Mouse (Mus musculus): Measurements from ENCODE around the gene Rnf6. TPM values are rescaled to one million over a fixed set of nuclear protein-coding genes. Genes with fewer than 3 reads are reported as not detected.

The Rnf6 gene
- 10 to 100 TPM; 38.7 to 43.0 TPM for total RNA-seq (2021)
- long read RNA-seq, experiment 1, transcript Rnf6-201 (5 exons, 2,388 nt) = minor isoform, 7 of 92 reads
- long read RNA-seq, experiment 1, transcript Rnf6-206 (5 exons, 3,452 nt) = major isoform, 53 of 92 reads
- long read RNA-seq, experiment 1, partial matches to known transcripts = 24 of 92 reads
- long read RNA-seq, experiment 1, other reads (novel, unspliced or antisense) = 6 of 92 reads
- long read RNA-seq, experiment 2, transcript Rnf6-206 (5 exons, 3,452 nt) = major isoform, 40 of 74 reads
- long read RNA-seq, experiment 2, transcript Rnf6-208 (5 exons, 3,276 nt) = minor isoform, 5 of 74 reads
- long read RNA-seq, experiment 2, partial matches to known transcripts = 22 of 74 reads
- long read RNA-seq, experiment 2, other reads (novel, unspliced or antisense) = 3 of 74 reads

GRCm38 (mm10) chr5:146220879-146221714 is at the start of gene Rnf6:
TSS of gene Rnf6 (minus strand) at chr5:146221555.
- peak; percentile 90 for DNase-seq

- DNase-seq = no peak
Measured at GRCm38 (mm10) chr5:146270593-146270992, 49.2 kb upstream of the Rnf6 start.

DNA sequence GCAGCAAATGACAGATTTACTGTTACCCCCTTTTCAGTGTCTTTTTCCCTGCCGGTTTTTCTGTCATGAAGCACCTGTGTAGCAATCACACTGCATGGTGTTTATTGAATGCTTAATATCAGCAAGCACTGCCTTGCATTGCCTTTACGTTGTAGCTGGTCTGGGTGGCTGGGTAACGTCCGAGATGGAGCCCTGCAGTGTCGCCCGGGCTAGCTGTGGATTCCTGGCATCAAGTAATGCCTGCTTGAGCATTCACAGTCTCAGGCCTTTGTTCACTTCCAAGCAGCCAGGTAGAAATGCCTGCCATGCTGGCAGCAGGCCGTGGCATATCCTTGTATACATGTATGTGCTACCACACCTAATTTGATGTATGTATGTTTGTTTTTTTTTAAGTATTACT is 46.4 kb upstream of the Rnf6 start:
- no peak for DNase-seq

- no peak for DNase-seq
Measured at GRCm38 (mm10) chr5:146265934-146266591, 44.7 kb upstream of the Rnf6 start.

GRCm38 (mm10) chr5:146260003-146260402 is 38.6 kb upstream of the Rnf6 start:
- no peak for DNase-seq

DNA sequence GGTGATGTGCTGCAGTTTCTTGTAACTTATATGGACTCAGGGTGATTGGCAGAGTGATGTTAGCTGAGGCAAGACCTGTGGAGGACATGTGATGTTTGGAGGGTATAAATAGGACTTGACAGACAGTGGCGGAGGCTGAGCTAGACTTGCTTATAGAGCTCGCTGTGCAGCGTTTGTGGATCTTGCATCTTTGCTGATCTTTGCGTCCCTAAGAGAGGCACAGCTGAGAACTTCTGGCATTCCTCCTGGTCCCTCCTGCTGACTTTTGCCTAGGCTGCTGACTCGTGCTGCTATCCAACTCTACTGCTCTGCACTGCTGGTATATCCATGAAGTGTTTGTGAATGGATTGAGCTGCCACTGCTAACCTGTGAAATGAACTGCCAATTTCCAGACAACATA is 32.3 kb upstream of the Rnf6 start:
- no peak for DNase-seq

- DNase-seq = no peak
Measured at GRCm38 (mm10) chr5:146251663-146252429, 30.5 kb upstream of the Rnf6 start.

GRCm38 (mm10) chr5:146250369-146251075 is 29.2 kb upstream of the Rnf6 start:
- no peak for DNase-seq

DNA sequence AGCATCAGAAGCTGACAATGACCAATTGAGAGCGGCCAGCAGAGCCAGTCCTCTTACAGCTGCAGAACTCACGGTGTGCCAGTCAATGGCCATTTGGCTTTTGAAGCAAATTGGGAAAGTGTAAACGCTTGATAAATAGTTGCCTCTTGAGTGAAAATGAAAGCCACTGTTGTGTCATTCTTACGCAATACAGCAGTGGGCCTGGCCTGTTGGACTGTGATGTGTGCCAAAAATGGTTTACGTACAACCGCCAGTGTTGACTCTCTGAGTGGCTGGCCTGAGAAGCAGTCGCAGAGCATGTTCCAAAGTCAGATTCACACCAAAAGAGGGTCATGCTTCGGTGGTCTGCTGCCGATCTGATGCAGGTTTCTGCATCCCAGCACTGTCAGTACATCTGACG is 27.4 kb upstream of the Rnf6 start:
- DNase-seq = no peak

- no peak for DNase-seq
Measured at GRCm38 (mm10) chr5:146247709-146248108, 26.4 kb upstream of the Rnf6 start.

- DNase-seq = no peak
Measured at GRCm38 (mm10) chr5:146246386-146246785, 25.0 kb upstream of the Rnf6 start.

DNA sequence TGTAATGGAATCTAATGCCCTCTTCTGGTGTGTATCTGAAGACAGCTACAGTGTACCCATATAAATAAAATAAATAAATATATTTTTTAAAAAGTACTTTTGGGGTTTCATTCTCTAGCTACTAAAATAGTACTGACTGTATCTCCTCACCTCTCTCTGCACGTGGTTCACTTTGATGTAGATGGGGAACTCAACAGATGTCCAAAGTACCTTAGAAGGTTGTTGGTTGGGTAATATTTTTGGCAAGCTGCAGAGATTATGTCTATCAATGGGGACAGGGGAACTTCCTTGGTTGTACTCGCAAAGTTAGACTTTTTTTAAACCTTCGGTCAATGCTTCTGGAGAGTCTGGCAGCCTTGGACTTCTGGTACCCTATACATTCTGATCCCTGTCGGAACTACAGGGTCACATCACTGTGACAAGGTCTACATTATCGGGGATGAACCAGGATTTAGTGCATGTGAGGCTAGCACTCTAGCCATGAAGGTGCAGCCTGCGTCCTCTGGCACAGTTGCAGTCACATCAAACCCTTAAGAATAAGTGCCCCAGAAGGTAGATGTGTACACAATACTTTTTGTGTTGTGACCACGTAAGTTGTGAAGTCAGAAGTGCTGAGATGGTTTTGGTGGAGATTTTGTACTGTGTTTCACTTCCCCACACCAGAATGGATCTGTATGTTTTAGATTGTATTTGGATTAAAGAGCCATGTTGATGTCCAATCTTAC is 24.5 kb upstream of the Rnf6 start:
- no peak for DNase-seq

DNA sequence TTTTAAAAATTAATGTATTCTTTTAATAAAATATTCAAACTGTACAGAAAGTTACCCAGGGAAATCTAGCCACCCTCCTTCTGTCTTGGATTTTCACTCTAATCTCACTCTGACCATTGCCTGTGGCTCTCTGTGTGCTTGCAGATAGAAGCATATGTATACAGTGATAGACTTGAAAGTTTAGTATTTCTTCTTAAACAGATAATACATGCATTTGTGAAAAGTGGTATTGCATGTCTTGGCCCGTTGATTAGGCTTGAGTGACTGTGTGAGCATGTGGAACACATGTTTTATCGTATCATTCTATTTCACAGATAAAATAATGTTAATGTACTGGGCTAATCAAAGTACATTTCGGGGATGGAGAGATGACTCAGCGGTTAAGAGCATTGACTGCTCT is 23.8 kb upstream of the Rnf6 start:
- DNase-seq = no peak

DNA sequence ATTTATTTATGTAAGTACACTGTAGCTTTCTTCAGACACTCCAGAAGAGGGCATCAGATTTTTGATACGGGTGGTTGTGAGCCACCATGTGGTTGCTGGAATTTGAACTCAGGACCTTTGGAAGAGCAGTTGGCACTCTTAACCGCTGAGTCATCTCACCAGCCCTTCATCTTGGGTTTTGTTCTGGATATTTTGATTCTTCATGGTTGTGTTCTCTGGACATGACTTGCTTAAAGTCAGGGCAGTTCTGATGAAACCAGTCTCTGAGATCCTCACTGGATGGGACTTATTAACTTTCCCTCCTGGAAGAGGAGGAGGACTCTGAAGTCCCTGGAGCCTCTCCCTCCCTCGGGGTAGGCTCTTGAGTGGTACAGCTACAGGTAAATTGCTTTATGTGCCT is 19.8 kb upstream of the Rnf6 start:
- no peak for DNase-seq

DNA sequence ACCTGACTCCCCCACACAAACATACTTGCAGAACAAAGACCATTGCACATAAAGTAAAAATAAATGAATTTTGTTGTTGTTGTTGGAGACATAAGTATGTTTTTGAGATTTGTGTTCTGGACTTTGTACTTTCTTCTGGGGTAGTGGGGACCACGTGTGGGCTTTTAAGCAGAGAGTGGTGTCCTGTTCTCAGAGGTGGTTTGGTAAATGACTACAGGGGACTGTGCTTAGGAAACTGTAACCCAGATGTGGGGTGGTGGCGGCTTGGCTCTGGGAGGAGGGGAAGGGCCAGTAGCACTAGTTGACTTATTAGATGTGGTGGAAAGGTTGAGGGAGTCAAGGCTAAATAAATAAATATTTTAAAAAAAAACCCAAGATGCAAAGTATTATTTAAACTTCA is 19.4 kb upstream of the Rnf6 start:
- DNase-seq = no peak

DNA sequence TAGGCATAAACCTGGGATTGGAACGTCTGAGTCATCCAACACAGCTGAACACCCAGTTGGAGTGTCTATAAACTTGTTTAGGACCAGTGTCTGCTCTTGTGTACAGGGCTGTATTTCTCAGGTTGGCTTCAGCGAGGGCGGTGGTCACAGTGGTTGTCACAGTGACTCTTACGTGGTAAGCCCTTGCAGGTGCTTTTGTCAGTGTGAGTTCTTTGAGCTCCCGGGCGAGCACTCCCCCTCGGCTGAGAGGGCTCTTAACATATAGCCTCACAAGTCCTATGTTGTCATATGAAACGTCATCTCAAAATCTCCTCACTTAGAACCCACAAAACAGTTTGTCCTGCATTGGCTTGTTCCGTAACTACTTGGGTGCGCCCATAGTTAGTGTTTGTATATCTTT is 16.9 kb upstream of the Rnf6 start:
- no peak for DNase-seq

GRCm38 (mm10) chr5:146234336-146234735 is 13.0 kb upstream of the Rnf6 start:
- no peak for DNase-seq

GRCm38 (mm10) chr5:146232816-146233215 is 11.5 kb upstream of the Rnf6 start:
- no peak for DNase-seq

DNA sequence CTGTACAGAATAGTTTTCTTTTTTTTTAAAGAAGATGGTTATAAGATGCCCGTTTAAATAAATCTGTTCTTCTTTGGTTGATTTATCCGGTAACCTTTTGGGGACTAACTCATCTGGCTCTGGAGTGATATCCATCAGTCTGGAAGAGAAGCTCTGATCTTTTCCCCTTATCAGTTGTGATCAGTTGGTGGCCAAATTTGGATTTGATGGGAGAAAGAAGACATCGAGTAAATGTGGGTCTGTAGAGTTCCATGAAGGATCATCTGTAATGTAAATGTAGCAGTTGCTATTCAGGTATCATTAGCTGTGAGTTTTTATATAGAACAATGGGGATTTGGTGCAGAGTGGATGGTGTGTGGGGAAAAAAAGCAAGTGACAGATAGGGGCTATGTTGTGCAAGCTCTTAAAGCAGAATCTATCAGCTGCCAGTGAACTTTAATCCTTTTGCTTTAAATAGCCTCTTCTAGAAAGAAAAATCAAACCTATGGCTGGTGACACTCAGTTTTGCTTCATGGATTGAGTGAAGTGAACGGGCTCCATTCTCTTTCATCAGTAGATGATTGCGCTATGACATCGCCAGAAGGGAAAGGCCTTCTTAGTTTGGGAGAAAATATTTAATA is 10.8 kb upstream of the Rnf6 start:
- DNase-seq = no peak

DNA sequence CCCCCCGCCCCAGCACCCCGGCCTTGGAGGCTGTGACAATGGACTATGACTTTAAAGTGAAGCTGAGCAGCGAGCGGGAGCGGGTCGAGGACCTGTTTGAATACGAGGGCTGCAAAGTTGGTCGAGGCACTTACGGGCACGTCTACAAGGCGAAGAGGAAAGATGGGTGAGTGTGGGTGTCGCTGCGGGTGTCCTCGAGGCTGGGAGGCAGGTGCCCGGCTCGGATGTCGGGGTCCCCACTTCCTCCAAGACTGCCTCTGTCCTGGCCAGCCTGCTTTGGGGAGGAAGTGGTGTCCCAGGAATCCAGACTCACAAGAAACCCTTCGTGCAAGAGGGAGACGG is 10.3 kb upstream of the Rnf6 start:
- peak; percentile 14 for DNase-seq

All from gastrocnemius, postnatal 10 days (tissue).